Mouse (Mus musculus): ENCODE data around the gene Catsperd. TPM values are rescaled to one million over a fixed set of nuclear protein-coding genes. Genes with fewer than 3 reads are reported as not detected.

The Catsperd gene
- polyA plus RNA-seq, 1 experiment = 0.97 TPM

GRCm38 (mm10) chr17:56667591-56667990 lies 39.6 kb downstream of the Catsperd start:
- Histone ChIP-seq H3K4me3 (ENCODE audit: insufficient read depth, low read depth, low read length) (no peak overlapping the region), H3K4me1 (ENCODE audit: control insufficient read depth, insufficient read depth, low read length) (no peaks in the 10 kb centered on the region), H3K27ac (ENCODE audit: insufficient read depth, low read depth, low read length) (no peak overlapping the region), H3K27me3 (replicated peaks; ENCODE audit: control insufficient read depth, insufficient read depth, low read length) (no peaks in the 10 kb centered on the region), H3K36me3 (ENCODE audit: control insufficient read depth, insufficient read depth, low read length) (no peaks in the 10 kb centered on the region)
- WGBS = 78% methylated on average over 3 of the region's 3 CpGs
- DNase-seq = no peak
- TF ChIP-seq CTCF (conservative IDR thresholded peaks at IDR 0.05; ENCODE audit: insufficient read depth, insufficient read length, low read depth, low read length) (no peak), POLR2A (IDR thresholded peaks at IDR 0.05; ENCODE audit: low read depth, low read length) (no peak)

GRCm38 (mm10) chr17:56668384-56669144 lies 40.6 kb downstream of the Catsperd start:
- WGBS = 3% methylated on average over 31 of the region's 31 CpGs
- Histone ChIP-seq H3K27ac (ENCODE audit: insufficient read depth, low read depth, low read length) (no peak overlapping the region), H3K27me3 (replicated peaks; ENCODE audit: control insufficient read depth, insufficient read depth, low read length) (no peaks in the 10 kb centered on the region), H3K4me3 (ENCODE audit: insufficient read depth, low read depth, low read length) (peak overlapping the region; percentile 55), H3K4me1 (ENCODE audit: control insufficient read depth, insufficient read depth, low read length) (no peaks in the 10 kb centered on the region), H3K36me3 (ENCODE audit: control insufficient read depth, insufficient read depth, low read length) (no peaks in the 10 kb centered on the region)
- peak; percentile 89 for TF ChIP-seq CTCF (conservative IDR thresholded peaks at IDR 0.05; ENCODE audit: insufficient read depth, insufficient read length, low read depth, low read length)
- no peak for TF ChIP-seq POLR2A (IDR thresholded peaks at IDR 0.05; ENCODE audit: low read depth, low read length)
- peak; percentile 85 for DNase-seq

GRCm38 (mm10) chr17:56669766-56670165 lies 41.8 kb downstream of the Catsperd start:
- Histone ChIP-seq H3K4me3 (ENCODE audit: insufficient read depth, low read depth, low read length) (no peak overlapping the region), H3K27ac (ENCODE audit: insufficient read depth, low read depth, low read length) (no peak overlapping the region), H3K4me1 (ENCODE audit: control insufficient read depth, insufficient read depth, low read length) (no peaks in the 10 kb centered on the region), H3K27me3 (replicated peaks; ENCODE audit: control insufficient read depth, insufficient read depth, low read length) (no peaks in the 10 kb centered on the region), H3K36me3 (ENCODE audit: control insufficient read depth, insufficient read depth, low read length) (no peaks in the 10 kb centered on the region)
- WGBS = 82% methylated on average over 8 of the region's 8 CpGs
- TF ChIP-seq CTCF (conservative IDR thresholded peaks at IDR 0.05; ENCODE audit: insufficient read depth, insufficient read length, low read depth, low read length) (no peak), POLR2A (IDR thresholded peaks at IDR 0.05; ENCODE audit: low read depth, low read length) (no peak)
- no peak for DNase-seq

GRCm38 (mm10) chr17:56672941-56673646 lies 45.2 kb downstream of the Catsperd start, which contains the start of gene Ranbp3:
Gene Ranbp3 (plus strand): TSS chr17:56673294.
- WGBS = under 1% methylated on average over 66 of the region's 66 CpGs
- TF ChIP-seq POLR2A (IDR thresholded peaks at IDR 0.05; ENCODE audit: low read depth, low read length) (peak; percentile 70), CTCF (conservative IDR thresholded peaks at IDR 0.05; ENCODE audit: insufficient read depth, insufficient read length, low read depth, low read length) (no peak)
- H3K4me1 ChIP-seq (ENCODE audit: control insufficient read depth, insufficient read depth, low read length) = no peaks in the 10 kb centered on the region
- peak; percentile 99 for DNase-seq
- no peaks in the 10 kb centered on the region for H3K27me3 ChIP-seq (replicated peaks; ENCODE audit: control insufficient read depth, insufficient read depth, low read length)
- H3K4me3 ChIP-seq (ENCODE audit: insufficient read depth, low read depth, low read length) = peak within 1 kb of the TSS; percentile 88
- no peaks in the 10 kb centered on the region for H3K36me3 ChIP-seq (ENCODE audit: control insufficient read depth, insufficient read depth, low read length)
- H3K27ac ChIP-seq (ENCODE audit: insufficient read depth, low read depth, low read length) = peak within 1 kb of the TSS; percentile 96

GRCm38 (mm10) chr17:56673647-56674416 lies 45.9 kb downstream of the Catsperd start:
- H3K27me3 ChIP-seq (replicated peaks; ENCODE audit: control insufficient read depth, insufficient read depth, low read length) = no peaks in the 10 kb centered on the region
- H3K36me3 ChIP-seq (ENCODE audit: control insufficient read depth, insufficient read depth, low read length) = no peaks in the 10 kb centered on the region
- H3K27ac ChIP-seq (ENCODE audit: insufficient read depth, low read depth, low read length) = no peak overlapping the region
- DNase-seq = no peak
- WGBS = under 1% methylated on average over 37 of the region's 37 CpGs
- TF ChIP-seq CTCF (conservative IDR thresholded peaks at IDR 0.05; ENCODE audit: insufficient read depth, insufficient read length, low read depth, low read length) = no peak
- TF ChIP-seq POLR2A (IDR thresholded peaks at IDR 0.05; ENCODE audit: low read depth, low read length) = no peak
- H3K4me1 ChIP-seq (ENCODE audit: control insufficient read depth, insufficient read depth, low read length) = no peaks in the 10 kb centered on the region
- H3K4me3 ChIP-seq (ENCODE audit: insufficient read depth, low read depth, low read length) = peak overlapping the region; percentile 88

- DNase-seq = no peak
- no peaks in the 10 kb centered on the region for H3K36me3 ChIP-seq (ENCODE audit: control insufficient read depth, insufficient read depth, low read length)
- H3K27ac ChIP-seq (ENCODE audit: insufficient read depth, low read depth, low read length) = no peak overlapping the region
- no peak overlapping the region for H3K4me3 ChIP-seq (ENCODE audit: insufficient read depth, low read depth, low read length)
- 66% methylated on average over 4 of the region's 4 CpGs for WGBS
- H3K4me1 ChIP-seq (ENCODE audit: control insufficient read depth, insufficient read depth, low read length) = peaks cover 3% of the 10 kb centered on the region; the same call in 1 of the 2 replicates
- no peaks in the 10 kb centered on the region for H3K27me3 ChIP-seq (replicated peaks; ENCODE audit: control insufficient read depth, insufficient read depth, low read length)
- no peak for TF ChIP-seq CTCF (conservative IDR thresholded peaks at IDR 0.05; ENCODE audit: insufficient read depth, insufficient read length, low read depth, low read length)
- TF ChIP-seq POLR2A (IDR thresholded peaks at IDR 0.05; ENCODE audit: low read depth, low read length) = no peak
These were observed 53.8 kb downstream of the Catsperd start for GRCm38 (mm10) chr17:56681791-56682190.

All from kidney, adult 2 months (tissue).